Mouse (Mus musculus) forebrain, embryonic 12.5 days (tissue): ENCODE results near the gene Fam83e. TPM values are rescaled to one million over a fixed set of nuclear protein-coding genes. Genes with fewer than 3 reads are reported as not detected.
A peak's percentile ranks its signal among the peaks of the same experiment; 100 is the strongest.

Source experiments
- ATAC-seq: fragments of 200-750 bp; cut with Nextera tagmentation; 2 replicates; pipeline ENCODE4 v1.8.0; 2017; ENCODE audit warnings: moderate TSS enrichment; ENCODE audit not compliant: low FRiP score
- H3K27ac ChIP-seq: fragments of 300-500 bp; sonication (generic); 2 replicates; pipeline ENCODE4 v1.5.1; 2016; ENCODE audit warnings: mild to moderate bottlenecking
- H3K27me3 ChIP-seq: fragments of 300-500 bp; sonication (generic); 2 replicates; pipeline ENCODE4 v1.6.1; 2016; ENCODE audit warnings: mild to moderate bottlenecking
- H3K36me3 ChIP-seq: fragments of 300-500 bp; sonication (generic); replicated peaks from 2 replicates; pipeline ENCODE4 v1.6.1; 2016; ENCODE audit warnings: mild to moderate bottlenecking
- H3K4me1 ChIP-seq: fragments of 300-500 bp; sonication (generic); 2 replicates; pipeline ENCODE4 v1.6.1; 2016
- H3K4me2 ChIP-seq: fragments of 300-500 bp; sonication (generic); 2 replicates; pipeline ENCODE4 v1.6.1; 2016; ENCODE audit warnings: mild to moderate bottlenecking, moderate library complexity
- H3K4me3 ChIP-seq: fragments of 300-500 bp; sonication (generic); replicated peaks from 2 replicates; pipeline ENCODE4 v1.5.1; 2016; ENCODE audit warnings: mild to moderate bottlenecking
- H3K9ac ChIP-seq: fragments of 300-500 bp; sonication (generic); 2 replicates; pipeline ENCODE4 v1.6.1; 2016; ENCODE audit warnings: mild to moderate bottlenecking
- H3K9me3 ChIP-seq: fragments of 300-500 bp; sonication (generic); 2 replicates; pipeline ENCODE4 v1.6.1; 2016
- WGBS: fragments of 180-500 bp; shearing (Covaris S2); methylation state at CpG from one replicate; pipeline ENCODE4 v1.1.7; 2016; 5-methylcytosine and 5-hydroxymethylcytosine counted together
- polyA plus RNA-seq: library from polyadenylated mRNA; unstranded; fragments of >200 nt; fragmentation: Nextera tagmentation; extraction: Ambion mirVana; gene quantifications from 2 replicates; pipeline ENCODE4 v1.2.1, GENCODE M21; 2016

The Fam83e gene
- polyA plus RNA-seq, 1 experiment from 2014 or later = 1.1 TPM

DNA sequence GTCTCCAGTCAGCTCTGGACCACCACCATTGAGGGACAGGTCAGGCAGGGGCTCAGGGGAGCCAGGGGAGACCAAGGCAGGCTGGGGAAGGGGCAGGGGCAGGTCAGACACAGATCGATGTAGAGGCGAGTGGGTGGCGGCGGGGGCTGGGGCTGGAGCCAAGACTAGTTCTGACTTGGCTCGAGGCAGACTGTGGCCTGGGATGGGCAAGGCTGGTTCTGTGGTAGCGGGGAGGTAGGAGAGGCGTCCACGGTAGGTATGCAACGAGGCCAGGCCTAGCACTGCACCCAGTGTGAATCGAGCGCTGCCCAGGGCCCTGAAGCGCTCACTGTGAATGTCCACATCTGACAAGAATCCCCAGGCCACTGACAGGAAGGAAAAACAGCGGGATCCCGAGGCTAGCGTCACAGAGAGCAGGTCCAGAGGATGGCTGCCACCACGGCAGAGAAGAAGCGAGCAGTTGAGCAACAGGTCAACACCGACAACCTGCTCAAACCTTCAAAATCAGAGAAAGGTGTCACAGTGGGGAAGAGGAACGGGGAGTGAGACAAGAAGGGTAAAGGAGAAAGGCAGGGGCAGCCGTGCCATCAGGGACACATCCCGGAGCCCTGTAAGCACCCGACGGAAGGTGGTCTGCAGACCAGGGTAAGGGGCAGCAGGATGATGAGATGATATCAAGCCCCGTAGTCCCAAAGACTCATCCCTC is 9.5 kb upstream of the Fam83e start:
- 90% methylated on average over 24 of the region's 24 CpGs for WGBS
- Histone ChIP-seq H3K27ac (no peak overlapping the region), H3K27me3 (no peaks in the 10 kb centered on the region), H3K4me3 (no peak overlapping the region), H3K4me1 (peaks cover 57% of the 10 kb centered on the region), H3K9ac (no peak overlapping the region), H3K36me3 (peaks cover 42% of the 10 kb centered on the region), H3K9me3 (no peaks in the 10 kb centered on the region), H3K4me2 (no peak overlapping the region)
- ATAC-seq = no peak

GRCm38 (mm10) chr7:45712022-45712757 is 8.8 kb upstream of the Fam83e start:
- H3K4me3 ChIP-seq = no peak overlapping the region
- H3K36me3 ChIP-seq = peaks cover 42% of the 10 kb centered on the region
- no peak overlapping the region for H3K9ac ChIP-seq
- no peak overlapping the region for H3K27ac ChIP-seq
- WGBS = 88% methylated on average over 21 of the region's 21 CpGs
- no peaks in the 10 kb centered on the region for H3K9me3 ChIP-seq
- H3K4me1 ChIP-seq = peaks cover 57% of the 10 kb centered on the region
- no peak for ATAC-seq
- no peak overlapping the region for H3K4me2 ChIP-seq
- no peaks in the 10 kb centered on the region for H3K27me3 ChIP-seq

DNA sequence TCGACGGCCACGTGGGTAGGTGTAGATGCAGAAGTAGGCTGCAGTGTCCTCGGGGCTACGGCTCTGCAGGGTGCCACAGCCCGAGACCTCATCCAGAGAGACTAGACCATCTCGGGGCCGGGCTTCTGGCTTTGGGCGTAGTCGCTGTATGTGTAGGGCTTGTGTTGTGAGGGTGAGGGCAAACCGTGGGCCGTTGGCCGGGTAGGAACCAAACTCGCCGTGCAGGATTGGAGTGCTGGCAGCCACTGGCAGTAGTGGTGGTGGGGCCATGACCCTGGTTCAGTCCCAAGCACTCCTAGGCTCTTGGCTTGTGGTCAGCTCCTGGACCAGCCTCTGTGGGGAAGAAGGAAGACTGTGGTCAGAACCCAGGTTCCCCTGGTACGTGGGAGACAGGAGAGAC is 7.6 kb upstream of the Fam83e start:
- WGBS = 94% methylated on average over 16 of the region's 16 CpGs
- Histone ChIP-seq H3K4me2 (no peak overlapping the region), H3K36me3 (peaks cover 42% of the 10 kb centered on the region), H3K4me3 (no peak overlapping the region), H3K27ac (no peak overlapping the region), H3K9ac (no peak overlapping the region), H3K4me1 (peaks cover 47% of the 10 kb centered on the region), H3K27me3 (no peaks in the 10 kb centered on the region), H3K9me3 (no peaks in the 10 kb centered on the region)
- no peak for ATAC-seq

DNA sequence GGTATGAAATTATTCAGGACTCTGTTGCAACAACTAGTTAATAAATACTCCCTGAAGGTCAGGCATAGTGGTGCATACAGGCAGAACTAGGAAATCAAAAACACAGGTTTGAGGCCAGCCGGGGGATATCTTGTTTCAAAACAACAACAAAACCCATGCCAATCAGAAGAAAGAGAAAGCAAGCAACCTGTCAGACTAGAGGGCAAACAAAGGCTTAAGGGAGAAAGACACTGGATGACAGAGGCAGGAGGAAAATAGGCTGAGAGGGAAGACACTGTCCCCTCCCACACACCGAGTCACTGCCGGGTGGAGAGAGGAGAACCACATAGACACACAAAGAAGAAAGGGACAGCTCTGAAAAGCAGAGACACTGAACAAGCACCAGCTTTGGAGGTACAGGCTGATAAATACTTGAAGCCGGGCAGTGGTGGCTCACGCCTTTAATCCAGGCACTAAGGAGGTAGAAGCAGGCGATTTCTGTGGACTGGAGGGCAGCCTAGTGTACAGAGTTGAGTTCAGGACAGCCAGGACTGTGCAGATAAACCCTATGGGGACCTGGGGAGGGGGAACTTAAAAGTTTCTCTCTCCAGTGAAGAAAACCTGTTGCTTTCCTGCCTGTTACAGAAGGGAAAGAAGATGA is 7.0 kb upstream of the Fam83e start:
- ATAC-seq = no peak
- 84% methylated on average over 6 of the region's 6 CpGs for WGBS
- Histone ChIP-seq H3K9me3 (no peaks in the 10 kb centered on the region), H3K4me3 (peak overlapping the region; percentile 66), H3K9ac (peak overlapping the region; percentile 76), H3K36me3 (peaks cover 42% of the 10 kb centered on the region), H3K4me2 (peak overlapping the region; percentile 93), H3K27me3 (no peaks in the 10 kb centered on the region), H3K27ac (no peak overlapping the region), H3K4me1 (peaks cover 45% of the 10 kb centered on the region)

DNA sequence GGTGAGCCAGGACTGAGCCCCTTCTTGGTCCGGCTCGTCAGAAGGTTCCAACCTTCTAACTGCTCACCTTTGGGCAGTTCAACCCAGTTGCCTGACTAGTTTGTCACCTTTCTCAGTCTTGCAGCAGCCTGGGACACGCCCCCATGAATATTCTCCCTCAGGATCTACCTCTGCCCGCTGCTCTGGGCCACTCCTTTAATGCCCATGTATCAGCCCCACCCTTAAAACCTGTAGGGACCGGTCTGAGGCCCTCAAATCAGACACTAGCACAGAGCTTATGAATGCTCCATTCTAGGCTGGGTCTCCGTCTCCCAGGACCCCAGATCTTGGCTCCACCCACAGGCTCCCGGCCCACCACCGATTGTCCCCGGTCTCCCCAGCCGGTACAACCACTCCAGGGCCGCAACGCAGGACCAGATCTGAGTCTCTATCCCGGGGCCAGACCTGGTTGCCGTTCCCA is 6.4 kb upstream of the Fam83e start:
- Histone ChIP-seq H3K36me3 (peaks cover 46% of the 10 kb centered on the region), H3K27ac (peak overlapping the region; percentile 66), H3K4me1 (peaks cover 45% of the 10 kb centered on the region), H3K9me3 (no peaks in the 10 kb centered on the region), H3K27me3 (no peaks in the 10 kb centered on the region), H3K4me3 (peak overlapping the region; percentile 66), H3K9ac (peak overlapping the region; percentile 76), H3K4me2 (peak overlapping the region; percentile 93)
- WGBS = 11% methylated on average over 14 of the region's 14 CpGs
- peak; percentile 42; the same call in 1 of the 2 replicates for ATAC-seq

- peak within 1 kb of the TSS; percentile 93 for H3K4me2 ChIP-seq
- no peaks in the 10 kb centered on the region for H3K27me3 ChIP-seq
- H3K36me3 ChIP-seq = peaks cover 46% of the 10 kb centered on the region
- H3K4me1 ChIP-seq = peaks cover 45% of the 10 kb centered on the region
- H3K27ac ChIP-seq = peak within 1 kb of the TSS; percentile 67
- H3K4me3 ChIP-seq = peak within 1 kb of the TSS; percentile 66
- no peaks in the 10 kb centered on the region for H3K9me3 ChIP-seq
- ATAC-seq = peak; percentile 92
- peak within 1 kb of the TSS; percentile 76 for H3K9ac ChIP-seq
- 9% methylated on average over 34 of the region's 34 CpGs for WGBS
Measured at GRCm38 (mm10) chr7:45715090-45715708, 5.8 kb upstream of the Fam83e start, which contains the start of gene Rpl18. Gene Rpl18, plus strand, starts transcription at chr7:45715457.

DNA sequence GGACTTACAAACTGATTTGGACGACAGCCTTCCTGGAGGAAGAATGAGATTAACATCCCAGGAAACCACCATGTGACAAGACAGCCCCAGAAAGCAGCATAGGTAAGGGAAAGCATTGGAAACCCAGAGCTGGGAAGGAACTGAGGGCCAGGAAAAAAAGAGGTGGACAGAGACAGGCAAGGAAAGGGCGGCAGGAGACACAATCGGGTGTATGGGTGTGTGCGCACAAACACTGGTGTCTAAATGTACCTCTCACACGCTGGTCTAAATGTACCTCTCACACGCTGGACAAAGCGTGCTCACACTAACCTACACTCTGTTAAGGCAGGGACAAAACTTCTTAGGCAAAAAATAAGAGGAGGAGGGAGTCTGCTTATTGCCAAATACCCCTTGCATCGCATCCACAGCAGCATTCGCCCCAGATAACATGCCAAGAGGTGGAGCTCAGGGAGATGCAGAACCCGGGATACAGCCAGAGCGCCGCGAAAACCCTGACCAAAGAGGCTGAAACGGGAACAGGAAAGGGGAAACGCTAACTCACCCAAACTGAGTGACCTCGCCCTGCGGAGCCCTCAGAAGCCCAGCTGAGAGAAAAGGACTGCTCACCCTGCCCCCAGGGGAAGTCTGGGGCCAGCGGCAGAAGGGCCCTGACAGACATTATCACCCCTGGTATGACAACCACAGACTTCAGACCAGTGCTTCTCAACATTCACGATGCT is 5.1 kb upstream of the Fam83e start:
- no peak for ATAC-seq
- Histone ChIP-seq H3K4me2 (peak overlapping the region; percentile 93), H3K9me3 (no peaks in the 10 kb centered on the region), H3K9ac (peak overlapping the region; percentile 29; the same call in 1 of the 2 replicates), H3K27ac (peak overlapping the region; percentile 67), H3K27me3 (no peaks in the 10 kb centered on the region), H3K4me3 (peak overlapping the region; percentile 66), H3K36me3 (peaks cover 46% of the 10 kb centered on the region), H3K4me1 (peaks cover 45% of the 10 kb centered on the region)
- 86% methylated on average over 19 of the region's 19 CpGs for WGBS

- Histone ChIP-seq H3K27me3 (no peaks in the 10 kb centered on the region), H3K9ac (0 out of 2 replicates have a peak overlapping the region, but pooled peaks have one; percentile 83), H3K4me1 (peaks cover 45% of the 10 kb centered on the region), H3K36me3 (peaks cover 46% of the 10 kb centered on the region), H3K4me3 (peak overlapping the region; percentile 92), H3K4me2 (peak overlapping the region; percentile 93), H3K27ac (no peak overlapping the region), H3K9me3 (no peaks in the 10 kb centered on the region)
- ATAC-seq = no peak
- WGBS = 95% methylated on average over 3 of the region's 3 CpGs
Measured at GRCm38 (mm10) chr7:45716460-45716857, 4.6 kb upstream of the Fam83e start.

GRCm38 (mm10) chr7:45716952-45717917 is 3.8 kb upstream of the Fam83e start:
- Histone ChIP-seq H3K4me1 (peaks cover 45% of the 10 kb centered on the region), H3K27me3 (no peaks in the 10 kb centered on the region), H3K27ac (peak overlapping the region; percentile 90), H3K4me3 (peak overlapping the region; percentile 92), H3K9me3 (no peaks in the 10 kb centered on the region), H3K36me3 (peaks cover 46% of the 10 kb centered on the region), H3K9ac (peak overlapping the region; percentile 83), H3K4me2 (peak overlapping the region; percentile 93)
- ATAC-seq = peak; percentile 18; the same call in 1 of the 2 replicates
- 10% methylated on average over 31 of the region's 31 CpGs for WGBS

DNA sequence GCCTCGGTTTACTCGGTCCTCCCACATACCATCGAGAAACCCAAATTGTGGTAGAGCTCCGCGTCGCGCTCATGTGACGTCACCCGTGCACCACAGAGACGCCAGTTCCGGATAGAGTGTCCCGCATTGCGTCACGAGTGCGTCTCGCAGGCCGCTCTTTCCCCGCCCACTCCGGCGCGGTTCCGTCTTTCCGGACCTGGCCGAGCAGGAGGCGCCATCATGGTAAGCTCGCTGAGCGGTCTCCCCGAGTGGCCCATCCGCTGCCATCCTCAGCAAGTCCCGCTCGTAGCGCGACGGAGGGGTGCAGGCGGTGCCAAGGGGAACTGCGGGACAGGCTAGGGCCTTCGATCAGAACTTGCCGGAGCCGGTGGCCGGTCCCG is 3.1 kb upstream of the Fam83e start, which contains the start of gene Sphk2:
Gene Sphk2 (minus strand): TSS at position 85 of the 380 bp plus-strand sequence.
- H3K27ac ChIP-seq = peak within 1 kb of the TSS; percentile 90
- peak within 1 kb of the TSS; percentile 97 for H3K9ac ChIP-seq
- no peaks in the 10 kb centered on the region for H3K9me3 ChIP-seq
- H3K27me3 ChIP-seq = no peaks in the 10 kb centered on the region
- peaks cover 46% of the 10 kb centered on the region for H3K36me3 ChIP-seq
- peak; percentile 79 for ATAC-seq
- WGBS = under 1% methylated on average over 41 of the region's 41 CpGs
- H3K4me3 ChIP-seq = peak within 1 kb of the TSS; percentile 92
- H3K4me1 ChIP-seq = peaks cover 45% of the 10 kb centered on the region
- peak within 1 kb of the TSS; percentile 93 for H3K4me2 ChIP-seq
